ENCODE assay signal across 8 mouse cellular contexts in genomic region chr16:17146772-17147235, GRCm38 (mm10). TPM values are rescaled to one million over a fixed set of nuclear protein-coding genes. Genes with fewer than 3 reads are reported as not detected.
A peak's percentile ranks its signal among the peaks of the same experiment; 100 is the strongest.
DNase-seq lines count a peak whose midpoint lies in the region; ATAC-seq lines count a peak whose summit lies in the region.

TSS of gene Ccdc116 (minus strand) at chr16:17147229.

- H3K9me3 ChIP-seq in intestine, embryonic 15.5 days, result no peaks in the 10 kb centered on the region

- intact Hi-C loops in gastrocnemius, postnatal 36 days (cut with DNase I), result loop anchor here (5.0 kb wide), 2 partner anchors 60 to 125 kb away; partner anchors contain the start of gene Rimbp3
- intact Hi-C loops in left cerebral cortex, postnatal 14 days (cut with DNase I), result no loop called here

- H3K27me3 ChIP-seq in intestine, embryonic 15.5 days (replicated peaks), result no peaks in the 10 kb centered on the region

- H3K4me2 ChIP-seq in intestine, embryonic 15.5 days (replicated peaks), result peak within 1 kb of the TSS; percentile 94

- H3K9ac ChIP-seq in intestine, embryonic 15.5 days, result peak within 1 kb of the TSS; percentile 57

- peaks cover 17% of the 10 kb centered on the region for H3K4me1 ChIP-seq in intestine, embryonic 15.5 days (replicated peaks)

- WGBS in intestine, embryonic 15.5 days, result under 1% methylated on average over 34 of the region's 34 CpGs

- H3K4me3 ChIP-seq in intestine, embryonic 15.5 days (replicated peaks), result peak within 1 kb of the TSS; percentile 64

- H3K36me3 ChIP-seq in intestine, embryonic 15.5 days, result no peaks in the 10 kb centered on the region

- peak within 1 kb of the TSS; percentile 75 for H3K27ac ChIP-seq in intestine, embryonic 15.5 days

- peak; percentile 79 for ATAC-seq in intestine, embryonic 15.5 days
- ATAC-seq in megakaryocyte-erythroid progenitor cell, adult 5-6 weeks (replicated peaks; ENCODE audit: low FRiP score, low TSS enrichment, poor library complexity, severe bottlenecking), result peak; percentile 86

- DNase-seq in adrenal gland, postnatal 10 days, result peak; percentile 87
- peak; percentile 78 for DNase-seq in embryo, embryonic 11.5 days (ENCODE audit: low read depth, low spot score)
- peak; percentile 52 to 55 for DNase-seq in gastrocnemius, postnatal 36 days
- DNase-seq in left cerebral cortex, postnatal 14 days (ENCODE audit: low spot score in 2 of 2), result peak; percentile 82 to 87
- peak; percentile 78 for DNase-seq in right cerebral cortex, postnatal 14 days
- DNase-seq in yolk sac, embryonic 10.5 days (ENCODE audit: low spot score), result peak; percentile 81

RNA-seq across cellular contexts. Expression of gene Ccdc116, which starts in this region (rescaled TPM):
- under 1 TPM; 0.39 to 0.66 TPM for total RNA-seq in adrenal gland, postnatal 10 days (2021)
- under 1 TPM in 1 of 2 experiments, not detected in 1; 0.26 TPM for total RNA-seq in gastrocnemius, postnatal 36 days (2021)
- 1.9 and 2.3 TPM in 2 replicates for polyA plus RNA-seq in intestine, embryonic 15.5 days (2015; fragmentation: Nextera tagmentation; extraction: Ambion mirVana)
- total RNA-seq in left cerebral cortex, postnatal 14 days (2021), result 1 to 10 TPM; 4.6 to 5.4 TPM
- total RNA-seq in megakaryocyte-erythroid progenitor cell, adult 5-6 weeks (2014; fragmentation: Nextera tagmentation), result 1.2 and 2.1 TPM in 2 replicates
- 0.57 and 0.70 TPM in 2 replicates for total RNA-seq in megakaryocyte-erythroid progenitor cell, adult 5-6 weeks (2017)

Comparison
In these comparisons a context has a peak if more than half of its experiments do, and no peak if none do; other contexts are left out.
1. Peak in every context shown above with its lines: DNase-seq, ATAC-seq, H3K4me3 ChIP-seq and H3K27ac ChIP-seq.
2. Peak in DNase-seq in adrenal gland, postnatal 10 days; RNA of the gene not detected or under 1 TPM.
3. Peak in DNase-seq in gastrocnemius, postnatal 36 days; RNA of the gene not detected or under 1 TPM.